ENCODE assay signal across 19 mouse cellular contexts in the genomic region with DNA sequence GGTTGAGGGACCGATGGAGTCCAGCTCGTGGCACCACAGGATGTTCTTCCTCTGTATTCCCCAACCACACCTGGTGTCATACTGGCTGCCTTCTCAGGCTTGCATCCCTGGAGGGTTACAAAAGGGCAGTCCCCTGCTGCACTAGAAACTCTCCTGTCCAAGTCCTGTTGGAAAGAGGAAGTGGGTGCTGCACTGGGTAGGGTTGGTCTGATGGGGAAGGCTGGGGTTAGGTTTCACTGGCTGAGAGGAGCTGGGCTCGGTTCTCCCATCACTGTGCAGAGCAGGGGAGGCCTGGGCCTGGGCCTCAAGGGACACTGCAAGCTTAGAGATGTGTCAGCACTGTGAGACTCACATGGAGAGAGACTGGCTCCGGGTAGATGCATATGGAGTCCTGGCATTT. TPM values are rescaled to one million over a fixed set of nuclear protein-coding genes. Genes with fewer than 3 reads are reported as not detected.
"Had no signal": no experiment of that assay in that cellular context is flagged by ENCODE, and none has a peak within 500 bp of the region (broad histone marks: within the 10 kb centered on the region; RNA-seq: fewer than 3 reads in every experiment).

No protein-coding gene starts in this region.

- H3K4me1 ChIP-seq: liver, embryonic 13.5 days; stomach, embryonic 15.5 days had no signal

- H3K4me2 ChIP-seq: liver, embryonic 13.5 days; lung, embryonic 14.5 days; midbrain, embryonic 11.5 days; stomach, embryonic 15.5 days had no signal

- H3K9ac ChIP-seq: liver, embryonic 13.5 days; lung, embryonic 14.5 days; stomach, embryonic 15.5 days had no signal

- H3K4me3 ChIP-seq: left cerebral cortex, adult 2 months; liver, embryonic 13.5 days; stomach, embryonic 15.5 days had no signal

- DNase-seq: kidney, adult 2 months; kidney, postnatal 10 days; kidney, postnatal 36 days; layer of hippocampus, postnatal 36 days; liver, embryonic 13.5 days; lung, embryonic 14.5 days; midbrain, embryonic 14.5 days; thymus, postnatal 36 days had no signal

- H3K9me3 ChIP-seq: liver, embryonic 13.5 days; stomach, embryonic 15.5 days had no signal

- H3K27ac ChIP-seq: left cerebral cortex, adult 2 months; liver, embryonic 13.5 days; macrophage; stomach, embryonic 15.5 days had no signal

- H3K36me3 ChIP-seq: liver, embryonic 13.5 days; stomach, embryonic 15.5 days had no signal

- ATAC-seq: intestine, postnatal 0 days; lung, postnatal 0 days had no signal

RNA-seq across cellular contexts. Expression of gene Pvalb, which starts 4.0 kb away (rescaled TPM):
- total RNA-seq: megakaryocyte-erythroid progenitor cell, adult 5-6 weeks had no signal
- polyA plus RNA-seq: intestine, postnatal 0 days; kidney, embryonic 14.5 days; liver, adult 2 months; liver, embryonic 13.5 days; liver, embryonic 16.5 days; lung, embryonic 14.5 days; lung, postnatal 0 days; macrophage; midbrain, embryonic 11.5 days; neural tube, embryonic 11.5 days had no signal
